Mouse (Mus musculus) olfactory bulb, adult 2 months (tissue): ENCODE data around the gene Pjvk. TPM values are rescaled to one million over a fixed set of nuclear protein-coding genes. Genes with fewer than 3 reads are reported as not detected.

ENCODE experiments used
- H3K27ac ChIP-seq: fragments of 200-500 bp; 2 replicates; pipeline ENCODE4 v1.5.1; 2012; ENCODE audit warnings: low read depth, low read length; ENCODE audit not compliant: insufficient read depth
- H3K4me1 ChIP-seq: fragments of 200-500 bp; 2 replicates; pipeline ENCODE4 v1.6.1; 2012; ENCODE audit warnings: low read length; ENCODE audit not compliant: control insufficient read depth, insufficient read depth
- H3K4me3 ChIP-seq: fragments of 200-500 bp; 2 replicates; pipeline ENCODE4 v1.5.1; 2012; ENCODE audit warnings: mild to moderate bottlenecking, low read depth, low read length, moderate library complexity; ENCODE audit not compliant: insufficient read depth
- CTCF ChIP-seq: fragments of 200-500 bp; IDR thresholded peaks from 2 replicates; pipeline ENCODE4 v1.5.1; 2012; ENCODE audit warnings: low read depth, mild to moderate bottlenecking, low read length, moderate library complexity; ENCODE audit not compliant: insufficient read depth
- POLR2A ChIP-seq: fragments of 200-500 bp; IDR thresholded peaks from 2 replicates; pipeline ENCODE4 v1.6.1; 2012; ENCODE audit warnings: mild to moderate bottlenecking, low read depth, low read length, moderate library complexity; ENCODE audit not compliant: insufficient read depth
- WGBS: fragments of 180-500 bp; shearing (Covaris S2); methylation state at CpG from one replicate; pipeline ENCODE4 v1.1.7; 2018; 5-methylcytosine and 5-hydroxymethylcytosine counted together
- polyA plus RNA-seq: library from polyadenylated mRNA; stranded (reverse); fragments of >200 nt; gene quantifications from 2 replicates; pipeline ENCODE4 v1.2.4, GENCODE M21; 2012; ENCODE audit warnings: low replicate concordance; ENCODE audit not compliant: missing spikeins, insufficient read depth, insufficient read length

Pjvk gene
- polyA plus RNA-seq, 1 experiment = not detected

- no peaks in the 10 kb centered on the region; the same call in 1 of the 2 replicates for H3K4me1 ChIP-seq
- H3K27ac ChIP-seq = no peak overlapping the region
These were observed 27.2 kb downstream of the Pjvk start for GRCm38 (mm10) chr2:76675451-76675850.

GRCm38 (mm10) chr2:76675949-76676348, 27.7 kb downstream of the Pjvk start:
- WGBS = 6% methylated on average over 4 of the region's 4 CpGs
- Histone ChIP-seq H3K27ac (no peak overlapping the region), H3K4me3 (no peak overlapping the region), H3K4me1 (no peaks in the 10 kb centered on the region; the same call in 1 of the 2 replicates)
- TF ChIP-seq CTCF (no peak), POLR2A (no peak)

More at GRCm38 (mm10) chr2:76675451-76675850, 27.2 kb downstream of the Pjvk start:
- TF ChIP-seq CTCF (no peak), POLR2A (no peak)
- WGBS = under 1% methylated on average over 43 of the region's 44 CpGs
- peak overlapping the region; percentile 95 for H3K4me3 ChIP-seq

- Histone ChIP-seq H3K4me1 (no peaks in the 10 kb centered on the region; the same call in 1 of the 2 replicates), H3K4me3 (peak overlapping the region; percentile 22), H3K27ac (no peak overlapping the region)
- 27% methylated on average over 13 of the region's 13 CpGs for WGBS
- no peak for TF ChIP-seq CTCF
- no peak for TF ChIP-seq POLR2A
These were observed 28.3 kb downstream of the Pjvk start for GRCm38 (mm10) chr2:76676401-76677226.

- no peak overlapping the region for H3K27ac ChIP-seq
- no peak for TF ChIP-seq CTCF
- H3K4me3 ChIP-seq = no peak overlapping the region
- H3K4me1 ChIP-seq = peaks cover 6% of the 10 kb centered on the region
- 96% methylated on average over 8 of the region's 8 CpGs for WGBS
These were observed 34.0 kb downstream of the Pjvk start for GRCm38 (mm10) chr2:76682301-76682700.

- TF ChIP-seq POLR2A (no peak), CTCF (no peak)
- no peak overlapping the region for H3K4me3 ChIP-seq
- no peak overlapping the region for H3K27ac ChIP-seq
- WGBS = 74% methylated on average over 3 of the region's 3 CpGs
- peaks cover 13% of the 10 kb centered on the region for H3K4me1 ChIP-seq
These were observed 38.7 kb downstream of the Pjvk start for GRCm38 (mm10) chr2:76686986-76687385.

GRCm38 (mm10) chr2:76687608-76688007, 39.3 kb downstream of the Pjvk start:
- H3K4me3 ChIP-seq = no peak overlapping the region
- 79% methylated on average over 3 of the region's 3 CpGs for WGBS
- TF ChIP-seq CTCF (no peak), POLR2A (no peak)
- H3K4me1 ChIP-seq = peaks cover 13% of the 10 kb centered on the region
- H3K27ac ChIP-seq = no peak overlapping the region

- Histone ChIP-seq H3K4me1 (peaks cover 13% of the 10 kb centered on the region), H3K27ac (no peak overlapping the region), H3K4me3 (no peak overlapping the region)
- TF ChIP-seq CTCF (no peak), POLR2A (no peak)
- 44% methylated on average over 7 of the region's 7 CpGs for WGBS
These were observed 39.9 kb downstream of the Pjvk start for GRCm38 (mm10) chr2:76688162-76688561.

- TF ChIP-seq CTCF = no peak
- no peak for TF ChIP-seq POLR2A
- peaks cover 13% of the 10 kb centered on the region for H3K4me1 ChIP-seq
These were observed 42.3 kb downstream of the Pjvk start for GRCm38 (mm10) chr2:76690436-76691204.

GRCm38 (mm10) chr2:76693765-76694164, 45.5 kb downstream of the Pjvk start:
- TF ChIP-seq POLR2A = no peak
- no peak for TF ChIP-seq CTCF
- Histone ChIP-seq H3K27ac (no peak overlapping the region), H3K4me3 (no peak overlapping the region), H3K4me1 (no peaks in the 10 kb centered on the region)
- WGBS = 54% methylated on average over 5 of the region's 5 CpGs

More at GRCm38 (mm10) chr2:76690436-76691204, 42.3 kb downstream of the Pjvk start:
- Histone ChIP-seq H3K27ac (no peak overlapping the region), H3K4me3 (no peak overlapping the region)
- 78% methylated on average over 12 of the region's 12 CpGs for WGBS
